Mouse (Mus musculus) forebrain, embryonic 14.5 days (tissue): ENCODE measurements at regions not wholly inside any gene's neighbourhood (a gene's known extent, or its start where the extent isn't known, plus 50 kb on each side); places are given as distances from the start of the nearest gene placed in this dataset.
A peak's percentile ranks its signal among the peaks of the same experiment; 100 is the strongest.

Experiments
- ATAC-seq: fragments of 200-750 bp; cut with Nextera tagmentation; 2 replicates; pipeline ENCODE4 v1.8.0; 2017; ENCODE audit warnings: mild to moderate bottlenecking, moderate library complexity
- DNase-seq: peaks from one replicate; pipeline ENCODE4 v3.0.0-alpha.2; 2015; ENCODE audit warnings: low spot score
- H3K27ac ChIP-seq: fragments of 300-500 bp; sonication (generic); 2 replicates; pipeline ENCODE4 v1.5.1; 2014; ENCODE audit warnings: low read depth, mild to moderate bottlenecking, control low read depth, low read length, moderate library complexity
- H3K27me3 ChIP-seq: fragments of 300-500 bp; sonication (generic); replicated peaks from 2 replicates; pipeline ENCODE4 v1.6.1; 2014; ENCODE audit warnings: low read length, control low read depth, mixed read lengths; ENCODE audit not compliant: control insufficient read depth, insufficient read depth
- H3K36me3 ChIP-seq: fragments of 300-500 bp; sonication (generic); 2 replicates; pipeline ENCODE4 v1.6.1; 2014; ENCODE audit warnings: low read length, control low read depth; ENCODE audit not compliant: control insufficient read depth, insufficient read depth
- H3K4me1 ChIP-seq: fragments of 300-500 bp; sonication (generic); 2 replicates; pipeline ENCODE4 v1.6.1; 2014; ENCODE audit warnings: antibody characterized with exemption, low read length, control low read depth; ENCODE audit not compliant: control insufficient read depth, insufficient read depth
- H3K4me2 ChIP-seq: fragments of 300-500 bp; sonication (generic); 2 replicates; pipeline ENCODE4 v1.6.1; 2014; ENCODE audit warnings: mild to moderate bottlenecking, control low read depth, low read length
- H3K4me3 ChIP-seq: fragments of 300-500 bp; sonication (generic); 2 replicates; pipeline ENCODE4 v1.5.1; 2014; ENCODE audit warnings: low read depth, low read length, control low read depth
- H3K9ac ChIP-seq: fragments of 300-500 bp; sonication (generic); 2 replicates; pipeline ENCODE4 v1.6.1; 2014; ENCODE audit warnings: mild to moderate bottlenecking, low read length, control low read depth, moderate library complexity
- H3K9me3 ChIP-seq: fragments of 300-500 bp; sonication (generic); replicated peaks from 2 replicates; pipeline ENCODE4 v1.6.1; 2016; ENCODE audit warnings: low read length, control low read depth, mixed read lengths; ENCODE audit not compliant: control insufficient read depth
- WGBS: fragments of 180-500 bp; shearing (Covaris S2); extraction: QIAGEN DNeasy Blood & Tissue Kit; methylation state at CpG from one replicate; pipeline ENCODE4 v1.1.7; 2014; 5-methylcytosine and 5-hydroxymethylcytosine counted together

- no peak for ATAC-seq
Observed at GRCm38 (mm10) chr1:107677404-107677803, 87.6 kb downstream of the Serpinb8 start.

GRCm38 (mm10) chr1:107696858-107697257 lies 107.1 kb downstream of the Serpinb8 start:
- Histone ChIP-seq H3K4me2 (no peak overlapping the region), H3K36me3 (no peaks in the 10 kb centered on the region), H3K4me3 (no peak overlapping the region), H3K27me3 (no peaks in the 10 kb centered on the region), H3K27ac (0 out of 2 replicates have a peak overlapping the region, but pooled peaks have one; percentile 5), H3K9ac (no peak overlapping the region), H3K4me1 (no peaks in the 10 kb centered on the region), H3K9me3 (no peaks in the 10 kb centered on the region)
- ATAC-seq (no peak), DNase-seq (no peak)
- 16% methylated on average over 2 of the region's 2 CpGs for WGBS

More at GRCm38 (mm10) chr1:107677404-107677803, 87.6 kb downstream of the Serpinb8 start:
- H3K27me3 ChIP-seq: no peaks in the 10 kb centered on the region
- no peaks in the 10 kb centered on the region for H3K9me3 ChIP-seq
- no peak overlapping the region for H3K9ac ChIP-seq
- WGBS: 20% methylated on average over 2 of the region's 2 CpGs
- H3K4me2 ChIP-seq: no peak overlapping the region
- no peaks in the 10 kb centered on the region for H3K36me3 ChIP-seq
- no peak overlapping the region for H3K27ac ChIP-seq
- H3K4me3 ChIP-seq: no peak overlapping the region
- DNase-seq: no peak
- no peaks in the 10 kb centered on the region for H3K4me1 ChIP-seq

GRCm38 (mm10) chr1:107706108-107706548 lies 116.3 kb downstream of the Serpinb8 start:
- Histone ChIP-seq H3K4me3 (no peak overlapping the region), H3K4me1 (no peaks in the 10 kb centered on the region), H3K9ac (no peak overlapping the region), H3K9me3 (no peaks in the 10 kb centered on the region), H3K27me3 (no peaks in the 10 kb centered on the region), H3K36me3 (no peaks in the 10 kb centered on the region), H3K27ac (no peak overlapping the region), H3K4me2 (no peak overlapping the region)
- peak; percentile 40 for DNase-seq
- ATAC-seq: peak; percentile 46; the same call in 1 of the 2 replicates

- WGBS: 92% methylated on average over 5 of the region's 5 CpGs
- Histone ChIP-seq H3K27me3 (no peaks in the 10 kb centered on the region), H3K9me3 (no peaks in the 10 kb centered on the region), H3K4me1 (no peaks in the 10 kb centered on the region), H3K9ac (no peak overlapping the region), H3K4me2 (no peak overlapping the region), H3K4me3 (no peak overlapping the region), H3K27ac (no peak overlapping the region), H3K36me3 (no peaks in the 10 kb centered on the region)
- ATAC-seq (no peak), DNase-seq (no peak)
Observed at GRCm38 (mm10) chr1:107708601-107709000, 118.8 kb downstream of the Serpinb8 start.

- H3K27me3 ChIP-seq: no peaks in the 10 kb centered on the region
- H3K9ac ChIP-seq: no peak overlapping the region
- WGBS: 73% methylated on average over 1 of the region's 1 CpGs
- H3K9me3 ChIP-seq: no peaks in the 10 kb centered on the region
- DNase-seq: no peak
- H3K36me3 ChIP-seq: no peaks in the 10 kb centered on the region
- no peak overlapping the region for H3K4me3 ChIP-seq
- ATAC-seq: no peak
- H3K27ac ChIP-seq: no peak overlapping the region
- H3K4me2 ChIP-seq: no peak overlapping the region
- no peaks in the 10 kb centered on the region for H3K4me1 ChIP-seq
Observed at GRCm38 (mm10) chr1:107714869-107715268, 125.1 kb downstream of the Serpinb8 start.

- no peak overlapping the region for H3K4me2 ChIP-seq
- no peaks in the 10 kb centered on the region for H3K27me3 ChIP-seq
- ATAC-seq (no peak), DNase-seq (no peak)
- no peaks in the 10 kb centered on the region for H3K9me3 ChIP-seq
- WGBS: 79% methylated on average over 5 of the region's 5 CpGs
- no peak overlapping the region for H3K4me3 ChIP-seq
- H3K36me3 ChIP-seq: no peaks in the 10 kb centered on the region
- no peak overlapping the region for H3K27ac ChIP-seq
- no peak overlapping the region for H3K9ac ChIP-seq
- no peaks in the 10 kb centered on the region for H3K4me1 ChIP-seq
Observed at GRCm38 (mm10) chr1:107719304-107719703, 129.5 kb downstream of the Serpinb8 start.

- no peak overlapping the region for H3K4me3 ChIP-seq
- H3K27ac ChIP-seq: no peak overlapping the region
- no peak overlapping the region for H3K4me2 ChIP-seq
- 80% methylated on average over 11 of the region's 11 CpGs for WGBS
- DNase-seq: no peak
- ATAC-seq: no peak
- no peaks in the 10 kb centered on the region for H3K36me3 ChIP-seq
- no peaks in the 10 kb centered on the region for H3K9me3 ChIP-seq
- no peaks in the 10 kb centered on the region for H3K4me1 ChIP-seq
- no peak overlapping the region for H3K9ac ChIP-seq
- no peaks in the 10 kb centered on the region for H3K27me3 ChIP-seq
Observed at GRCm38 (mm10) chr1:107728113-107728839, 138.5 kb downstream of the Serpinb8 start.

- H3K9ac ChIP-seq: no peak overlapping the region
- H3K9me3 ChIP-seq: no peaks in the 10 kb centered on the region
- H3K36me3 ChIP-seq: no peaks in the 10 kb centered on the region
- no peak overlapping the region for H3K4me3 ChIP-seq
- no peaks in the 10 kb centered on the region for H3K27me3 ChIP-seq
- DNase-seq (no peak), ATAC-seq (no peak)
- 92% methylated on average over 1 of the region's 1 CpGs for WGBS
- no peak overlapping the region for H3K27ac ChIP-seq
- no peak overlapping the region for H3K4me2 ChIP-seq
- no peaks in the 10 kb centered on the region for H3K4me1 ChIP-seq
Observed at GRCm38 (mm10) chr1:107765307-107765706, 175.5 kb downstream of the Serpinb8 start.

- H3K4me1 ChIP-seq: no peaks in the 10 kb centered on the region
- DNase-seq (no peak), ATAC-seq (no peak)
- no peaks in the 10 kb centered on the region for H3K36me3 ChIP-seq
- H3K9me3 ChIP-seq: no peaks in the 10 kb centered on the region
- H3K27me3 ChIP-seq: no peaks in the 10 kb centered on the region
- 73% methylated on average over 4 of the region's 4 CpGs for whole genome bisulfite sequencing
- no peak overlapping the region for H3K9ac ChIP-seq
- no peak overlapping the region for H3K27ac ChIP-seq
- H3K4me3 ChIP-seq: no peak overlapping the region
- H3K4me2 ChIP-seq: no peak overlapping the region
Observed at GRCm38 (mm10) chr1:107767198-107767947, 177.6 kb downstream of the Serpinb8 start.
